Mouse (Mus musculus) retina, postnatal 1 day (tissue): ENCODE results near the gene Foxn1.

ENCODE experiments used
- DNase-seq: peaks from one replicate; pipeline ENCODE4 v3.0.0-alpha.2; 2012

Gene Foxn1

DNA sequence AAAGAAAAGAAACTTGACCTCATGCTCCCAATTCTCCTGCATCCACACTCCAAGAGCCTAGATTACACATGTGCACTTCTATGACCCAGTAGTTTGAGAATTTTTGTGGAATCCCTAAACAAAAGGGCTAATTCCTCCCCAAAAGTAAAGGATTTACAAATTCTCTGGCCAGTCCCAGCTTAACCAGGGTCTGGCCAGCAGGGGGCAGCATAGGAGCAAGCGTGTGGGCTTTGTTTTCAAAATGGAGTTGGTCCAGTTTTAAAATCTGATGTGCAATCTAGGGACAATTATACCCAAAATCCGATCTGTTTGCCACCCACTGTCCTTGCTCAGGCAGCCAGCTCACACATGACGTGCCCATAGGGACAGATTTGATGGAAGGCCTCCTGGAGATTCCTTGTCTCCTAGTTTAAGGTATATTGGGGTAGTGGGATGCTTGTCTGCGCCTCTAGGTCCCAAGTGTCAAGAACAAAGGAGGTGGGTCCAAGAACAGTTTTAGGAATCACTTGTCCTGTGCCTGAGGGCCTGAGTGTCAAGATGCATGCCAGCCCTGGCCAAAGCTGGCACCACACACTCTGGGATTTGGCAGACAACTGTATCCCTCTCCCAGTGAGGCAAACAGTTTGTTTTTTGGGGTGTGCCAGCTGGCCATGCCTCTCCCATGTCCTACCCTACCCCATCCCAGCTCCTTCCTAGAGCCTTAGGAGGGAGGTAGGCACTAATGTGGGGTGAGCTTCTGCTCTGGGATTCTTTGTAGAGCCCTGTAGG, 30.7 kb downstream of the Foxn1 start:
- DNase-seq = peak; percentile 67

DNA sequence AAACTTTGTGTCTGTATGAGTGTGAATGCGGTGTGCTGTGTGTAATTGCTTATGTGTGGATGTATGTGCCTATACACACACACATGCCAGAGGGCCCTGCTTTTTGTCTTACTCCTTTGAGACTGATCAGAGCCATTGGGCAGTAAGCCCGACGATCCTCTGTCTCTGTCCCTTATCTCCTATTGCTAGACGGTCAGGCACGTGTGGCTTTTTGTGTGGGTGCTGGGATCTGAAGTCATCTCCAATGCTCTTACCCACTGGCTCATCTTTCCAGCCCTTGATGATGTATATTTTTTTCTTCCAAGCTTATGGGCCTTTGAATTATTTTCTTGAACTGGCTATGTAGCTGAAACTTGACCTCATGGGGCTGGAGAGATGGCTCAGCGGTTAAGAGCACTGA, 31.5 kb downstream of the Foxn1 start:
- no peak for DNase-seq

GRCm38 (mm10) chr11:78353081-78353480, 33.3 kb downstream of the Foxn1 start:
- no peak for DNase-seq

- DNase-seq = no peak
Observed at GRCm38 (mm10) chr11:78349441-78350358, 36.7 kb downstream of the Foxn1 start.

- no peak for DNase-seq
Observed at GRCm38 (mm10) chr11:78348474-78348873, 37.9 kb downstream of the Foxn1 start.

- no peak for DNase-seq
Observed at GRCm38 (mm10) chr11:78347908-78348307, 38.5 kb downstream of the Foxn1 start.

DNA sequence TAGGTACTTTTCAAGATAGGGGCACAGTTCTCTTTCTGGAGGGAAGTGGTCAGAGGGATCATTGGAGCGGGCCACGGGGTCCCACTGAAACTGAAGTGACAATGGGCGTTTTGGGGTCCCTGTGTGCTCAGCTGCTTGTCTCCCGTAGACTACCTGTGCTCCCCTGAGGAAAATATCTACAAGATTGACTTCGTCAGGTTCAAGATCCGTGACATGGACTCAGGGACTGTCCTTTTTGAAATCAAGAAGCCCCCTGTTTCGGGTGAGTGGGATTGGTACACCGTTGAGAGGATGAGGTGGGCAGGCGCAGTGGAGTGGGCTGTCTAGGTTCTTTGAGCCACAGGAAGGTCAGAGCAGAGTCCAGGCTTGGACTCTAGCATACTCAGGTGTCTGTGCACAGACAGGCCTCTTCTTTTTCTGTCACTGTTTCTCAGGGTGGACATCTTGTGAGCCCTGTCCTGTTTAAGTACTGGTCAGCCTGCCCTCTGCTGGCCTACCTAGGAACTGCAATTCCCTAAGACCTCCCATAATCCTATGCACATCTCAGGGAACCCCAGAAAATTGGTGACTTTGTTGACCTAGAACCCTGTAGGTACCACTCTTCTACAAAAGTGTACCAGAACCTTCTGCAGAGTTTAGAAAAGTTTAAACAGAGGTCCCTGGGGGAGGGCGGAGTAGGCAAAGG, 39.1 kb downstream of the Foxn1 start:
- DNase-seq = peak; percentile 90

GRCm38 (mm10) chr11:78346326-78347069, 39.9 kb downstream of the Foxn1 start:
- peak; percentile 88 for DNase-seq

GRCm38 (mm10) chr11:78345801-78346200, 40.6 kb downstream of the Foxn1 start:
- DNase-seq = no peak

DNA sequence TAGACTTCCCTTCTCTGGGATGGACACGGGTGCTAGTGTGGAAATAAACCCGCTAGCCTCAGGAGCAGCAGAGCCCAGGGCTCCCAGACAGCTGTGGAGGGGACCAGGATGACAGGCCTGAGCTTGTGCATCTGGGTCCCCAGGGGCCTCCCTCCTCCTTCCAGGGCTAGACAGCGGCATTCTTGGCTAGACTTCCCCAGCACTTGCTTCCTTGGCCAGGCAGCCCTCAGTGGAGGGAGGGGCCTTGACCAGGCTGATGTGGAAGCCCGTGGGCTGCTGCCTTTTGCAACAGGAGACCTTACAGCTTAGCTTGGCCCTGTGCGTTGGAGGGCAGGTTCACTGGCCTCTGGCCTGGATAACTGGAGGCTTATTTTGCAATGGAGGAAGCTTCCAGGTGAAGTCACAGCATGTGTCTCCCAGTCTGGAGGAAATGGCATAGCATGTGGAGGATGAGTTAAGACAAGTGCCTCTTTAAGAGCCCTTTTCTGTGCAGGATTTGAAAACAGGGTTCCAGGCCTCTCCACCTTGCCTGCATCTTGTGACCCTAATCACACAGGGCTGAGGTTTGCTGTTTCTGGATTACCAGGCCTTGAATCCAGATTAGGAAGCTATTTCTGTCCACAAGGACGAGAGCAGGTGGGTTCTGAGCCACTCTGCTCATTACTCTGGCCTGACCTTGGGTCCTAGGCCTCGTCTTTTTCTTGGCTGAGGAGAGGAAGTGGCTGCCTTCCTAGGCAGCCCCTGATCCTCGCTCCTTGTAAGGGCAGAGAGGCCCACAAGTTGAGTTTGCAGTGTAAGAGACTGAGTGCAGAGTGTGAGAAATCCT, 41.3 kb downstream of the Foxn1 start:
- DNase-seq = peak; percentile 67

DNA sequence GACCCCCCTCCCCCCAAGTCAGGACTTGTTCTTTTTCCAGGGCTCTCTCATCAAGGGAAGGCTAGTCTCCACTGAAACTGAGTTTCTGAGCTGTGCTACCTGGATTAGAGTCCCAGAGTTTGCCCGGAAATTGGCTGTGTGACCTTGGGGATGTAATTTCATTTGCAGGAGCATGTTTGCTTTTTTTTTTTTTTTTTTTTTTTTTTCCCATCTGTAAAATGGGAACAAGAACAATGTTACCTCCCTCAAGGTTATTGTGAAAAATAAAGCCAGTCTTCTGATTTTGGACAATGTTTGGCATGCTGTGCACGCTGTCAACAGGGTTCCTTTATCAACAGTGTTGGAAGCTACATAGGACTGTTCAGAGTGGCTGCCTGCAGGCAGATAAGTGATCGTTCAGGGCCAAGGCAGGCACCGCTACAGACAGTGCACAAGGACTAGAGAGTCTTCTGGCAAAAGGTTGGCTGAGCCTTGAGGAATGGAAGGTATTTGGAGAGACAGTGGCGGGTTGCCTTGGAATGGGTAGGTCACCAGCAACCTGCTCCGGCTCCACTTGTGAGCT, 41.9 kb downstream of the Foxn1 start:
- no peak for DNase-seq

- DNase-seq = peak; percentile 83
Observed at GRCm38 (mm10) chr11:78343381-78344327, 42.7 kb downstream of the Foxn1 start, which contains the start of gene Unc119. Gene Unc119, plus strand, starts transcription at chr11:78343482.

GRCm38 (mm10) chr11:78341702-78342101, 44.7 kb downstream of the Foxn1 start:
- DNase-seq = no peak

- no peak for DNase-seq
Observed at GRCm38 (mm10) chr11:78337040-78337439, 49.3 kb downstream of the Foxn1 start.

- DNase-seq = no peak
Observed at GRCm38 (mm10) chr11:78333992-78334391, 52.4 kb downstream of the Foxn1 start.

DNA sequence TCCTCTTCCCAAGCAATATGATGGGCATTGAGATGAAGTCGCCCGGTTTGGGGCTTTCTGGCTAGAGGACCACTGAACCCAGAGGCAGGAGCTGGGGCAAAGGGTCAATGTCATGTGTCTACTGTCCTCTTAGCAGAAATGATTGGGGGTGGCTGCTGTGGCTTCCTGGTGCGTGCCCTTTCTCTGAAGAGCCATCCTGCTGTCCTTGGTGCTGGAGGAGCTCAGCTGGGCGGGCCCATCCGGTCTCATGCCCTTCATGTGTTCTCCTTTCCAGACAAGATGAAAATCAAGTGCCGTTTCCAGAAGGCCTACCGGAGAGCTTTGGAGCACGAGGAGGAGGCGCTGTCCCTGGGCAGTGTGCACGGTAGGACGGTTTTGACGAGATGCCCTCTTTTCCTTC, 53.7 kb downstream of the Foxn1 start:
- DNase-seq = no peak

- no peak for DNase-seq
Observed at GRCm38 (mm10) chr11:78328512-78329056, 57.8 kb downstream of the Foxn1 start.

GRCm38 (mm10) chr11:78327634-78328511, 58.5 kb downstream of the Foxn1 start, which contains the start of gene Pigs:
Gene Pigs, plus strand, starts transcription at chr11:78328415.
- peak; percentile 96 for DNase-seq

GRCm38 (mm10) chr11:78327215-78327614, 59.1 kb downstream of the Foxn1 start:
- no peak for DNase-seq
